Mouse (Mus musculus): Measurements from ENCODE around the gene Syt1. TPM values are rescaled to one million over a fixed set of nuclear protein-coding genes. Genes with fewer than 3 reads are reported as not detected.

The Syt1 gene
- polyA plus RNA-seq, 1 experiment from 2014 or later: 116 TPM

- 83% methylated on average over 1 of the region's 1 CpGs for WGBS
- Histone ChIP-seq H3K27ac (no peak overlapping the region), H3K36me3 (replicated peaks; ENCODE audit: control insufficient read depth, insufficient read depth) (no peaks in the 10 kb centered on the region), H3K4me2 (replicated peaks) (no peak overlapping the region), H3K4me3 (replicated peaks; ENCODE audit: low read length) (no peak overlapping the region), H3K4me1 (replicated peaks; ENCODE audit: control insufficient read depth, insufficient read depth, low read length) (no peaks in the 10 kb centered on the region), H3K9ac (no peak overlapping the region), H3K27me3 (ENCODE audit: control insufficient read depth, insufficient read depth, low read length) (no peaks in the 10 kb centered on the region), H3K9me3 (ENCODE audit: control insufficient read depth, low read length) (no peaks in the 10 kb centered on the region)
- no peak for DNase-seq (ENCODE audit: low spot score)
- no peak for ATAC-seq (ENCODE audit: low FRiP score)
Observed at GRCm38 (mm10) chr10:108804380-108804779, 206.4 kb downstream of the Syt1 start.

GRCm38 (mm10) chr10:108800776-108801175, 210.0 kb downstream of the Syt1 start:
- no peak overlapping the region for H3K27ac ChIP-seq
- H3K9ac ChIP-seq: no peak overlapping the region
- no peak overlapping the region for H3K4me2 ChIP-seq (replicated peaks)
- no peaks in the 10 kb centered on the region for H3K9me3 ChIP-seq (ENCODE audit: control insufficient read depth, low read length)
- DNase-seq (ENCODE audit: low spot score): no peak
- 74% methylated on average over 7 of the region's 7 CpGs for WGBS
- H3K4me1 ChIP-seq (replicated peaks; ENCODE audit: control insufficient read depth, insufficient read depth, low read length): no peaks in the 10 kb centered on the region
- no peaks in the 10 kb centered on the region for H3K27me3 ChIP-seq (ENCODE audit: control insufficient read depth, insufficient read depth, low read length)
- H3K4me3 ChIP-seq (replicated peaks; ENCODE audit: low read length): no peak overlapping the region
- no peaks in the 10 kb centered on the region for H3K36me3 ChIP-seq (replicated peaks; ENCODE audit: control insufficient read depth, insufficient read depth)
- no peak for ATAC-seq (ENCODE audit: low FRiP score)

GRCm38 (mm10) chr10:108798826-108799225, 212.0 kb downstream of the Syt1 start:
- no peak overlapping the region for H3K27ac ChIP-seq
- 73% methylated on average over 4 of the region's 4 CpGs for WGBS
- H3K4me3 ChIP-seq (replicated peaks; ENCODE audit: low read length): no peak overlapping the region
- no peaks in the 10 kb centered on the region for H3K27me3 ChIP-seq (ENCODE audit: control insufficient read depth, insufficient read depth, low read length)
- no peaks in the 10 kb centered on the region for H3K36me3 ChIP-seq (replicated peaks; ENCODE audit: control insufficient read depth, insufficient read depth)
- DNase-seq (ENCODE audit: low spot score): no peak
- no peak for ATAC-seq (ENCODE audit: low FRiP score)
- no peak overlapping the region for H3K4me2 ChIP-seq (replicated peaks)
- H3K9me3 ChIP-seq (ENCODE audit: control insufficient read depth, low read length): no peaks in the 10 kb centered on the region
- H3K9ac ChIP-seq: no peak overlapping the region
- H3K4me1 ChIP-seq (replicated peaks; ENCODE audit: control insufficient read depth, insufficient read depth, low read length): no peaks in the 10 kb centered on the region

- H3K27me3 ChIP-seq (ENCODE audit: control insufficient read depth, insufficient read depth, low read length): no peaks in the 10 kb centered on the region
- peak; percentile 31; the same call in 1 of the 2 replicates for ATAC-seq (ENCODE audit: low FRiP score)
- no peaks in the 10 kb centered on the region for H3K4me1 ChIP-seq (replicated peaks; ENCODE audit: control insufficient read depth, insufficient read depth, low read length)
- DNase-seq (ENCODE audit: low spot score): no peak
- no peak overlapping the region for H3K9ac ChIP-seq
- 73% methylated on average over 5 of the region's 5 CpGs for WGBS
- no peak overlapping the region for H3K4me3 ChIP-seq (replicated peaks; ENCODE audit: low read length)
- H3K9me3 ChIP-seq (ENCODE audit: control insufficient read depth, low read length): no peaks in the 10 kb centered on the region
- no peak overlapping the region for H3K4me2 ChIP-seq (replicated peaks)
- no peak overlapping the region for H3K27ac ChIP-seq
- no peaks in the 10 kb centered on the region for H3K36me3 ChIP-seq (replicated peaks; ENCODE audit: control insufficient read depth, insufficient read depth)
Observed at GRCm38 (mm10) chr10:108782817-108783216, 228.0 kb downstream of the Syt1 start.

- Histone ChIP-seq H3K27me3 (ENCODE audit: control insufficient read depth, insufficient read depth, low read length) (no peaks in the 10 kb centered on the region), H3K27ac (no peak overlapping the region), H3K4me2 (replicated peaks) (no peak overlapping the region), H3K9ac (no peak overlapping the region), H3K9me3 (ENCODE audit: control insufficient read depth, low read length) (no peaks in the 10 kb centered on the region), H3K36me3 (replicated peaks; ENCODE audit: control insufficient read depth, insufficient read depth) (no peaks in the 10 kb centered on the region), H3K4me3 (replicated peaks; ENCODE audit: low read length) (no peak overlapping the region), H3K4me1 (replicated peaks; ENCODE audit: control insufficient read depth, insufficient read depth, low read length) (peaks cover 10% of the 10 kb centered on the region)
- ATAC-seq (ENCODE audit: low FRiP score): no peak
- DNase-seq (ENCODE audit: low spot score): no peak
- WGBS: 78% methylated on average over 3 of the region's 3 CpGs
Observed at GRCm38 (mm10) chr10:108780614-108781013, 230.2 kb downstream of the Syt1 start.

- ATAC-seq (ENCODE audit: low FRiP score) (no peak), DNase-seq (ENCODE audit: low spot score) (peak; percentile 36)
- no peaks in the 10 kb centered on the region for H3K36me3 ChIP-seq (replicated peaks; ENCODE audit: control insufficient read depth, insufficient read depth)
- no peak overlapping the region for H3K4me3 ChIP-seq (replicated peaks; ENCODE audit: low read length)
- no peak overlapping the region for H3K9ac ChIP-seq
- 18% methylated on average over 8 of the region's 8 CpGs for WGBS
- peaks cover 10% of the 10 kb centered on the region for H3K4me1 ChIP-seq (replicated peaks; ENCODE audit: control insufficient read depth, insufficient read depth, low read length)
- no peak overlapping the region for H3K4me2 ChIP-seq (replicated peaks)
- H3K27me3 ChIP-seq (ENCODE audit: control insufficient read depth, insufficient read depth, low read length): no peaks in the 10 kb centered on the region
- H3K27ac ChIP-seq: peak overlapping the region; percentile 28
- H3K9me3 ChIP-seq (ENCODE audit: control insufficient read depth, low read length): no peaks in the 10 kb centered on the region
Observed at GRCm38 (mm10) chr10:108776735-108777134, 234.0 kb downstream of the Syt1 start.

DNA sequence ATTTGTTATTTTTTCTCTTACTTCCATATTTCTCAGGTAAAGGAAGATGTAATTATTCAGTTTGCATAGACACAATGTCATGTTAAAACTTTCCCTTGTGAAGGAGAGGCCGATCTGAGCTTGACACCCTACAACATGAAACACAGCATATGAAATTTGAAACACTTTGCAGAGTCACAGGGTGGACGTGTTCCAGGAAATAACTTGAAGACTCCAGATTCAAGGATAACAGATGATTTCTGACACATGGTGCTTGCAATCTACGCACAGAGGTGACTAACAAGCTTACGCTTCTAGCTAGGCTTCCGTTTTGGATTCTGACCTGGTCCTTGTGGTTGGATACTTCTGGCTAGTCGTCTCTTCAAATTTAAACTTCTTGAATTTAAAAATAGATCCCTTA, 239.7 kb downstream of the Syt1 start:
- 85% methylated on average over 6 of the region's 6 CpGs for WGBS
- no peak overlapping the region for H3K27ac ChIP-seq
- H3K27me3 ChIP-seq (ENCODE audit: control insufficient read depth, insufficient read depth, low read length): no peaks in the 10 kb centered on the region
- no peaks in the 10 kb centered on the region; the same call in 1 of the 2 replicates for H3K4me1 ChIP-seq (replicated peaks; ENCODE audit: control insufficient read depth, insufficient read depth, low read length)
- no peak overlapping the region for H3K9ac ChIP-seq
- no peak overlapping the region for H3K4me3 ChIP-seq (replicated peaks; ENCODE audit: low read length)
- H3K9me3 ChIP-seq (ENCODE audit: control insufficient read depth, low read length): no peaks in the 10 kb centered on the region
- DNase-seq (ENCODE audit: low spot score) (no peak), ATAC-seq (ENCODE audit: low FRiP score) (no peak)
- H3K4me2 ChIP-seq (replicated peaks): no peak overlapping the region
- H3K36me3 ChIP-seq (replicated peaks; ENCODE audit: control insufficient read depth, insufficient read depth): no peaks in the 10 kb centered on the region

- no peak; the same call in 1 of the 2 replicates for ATAC-seq (ENCODE audit: low FRiP score)
- H3K36me3 ChIP-seq (replicated peaks; ENCODE audit: control insufficient read depth, insufficient read depth): no peaks in the 10 kb centered on the region
- H3K9ac ChIP-seq: no peak overlapping the region
- H3K4me1 ChIP-seq (replicated peaks; ENCODE audit: control insufficient read depth, insufficient read depth, low read length): no peaks in the 10 kb centered on the region; the same call in 1 of the 2 replicates
- H3K4me2 ChIP-seq (replicated peaks): no peak overlapping the region
- no peak overlapping the region for H3K4me3 ChIP-seq (replicated peaks; ENCODE audit: low read length)
- H3K9me3 ChIP-seq (ENCODE audit: control insufficient read depth, low read length): no peaks in the 10 kb centered on the region
- H3K27ac ChIP-seq: no peak overlapping the region
- H3K27me3 ChIP-seq (ENCODE audit: control insufficient read depth, insufficient read depth, low read length): no peaks in the 10 kb centered on the region
- DNase-seq (ENCODE audit: low spot score): no peak
Observed at GRCm38 (mm10) chr10:108765564-108765963, 245.2 kb downstream of the Syt1 start.

- Histone ChIP-seq H3K36me3 (replicated peaks; ENCODE audit: control insufficient read depth, insufficient read depth) (no peaks in the 10 kb centered on the region), H3K9me3 (ENCODE audit: control insufficient read depth, low read length) (no peaks in the 10 kb centered on the region), H3K4me2 (replicated peaks) (no peak overlapping the region), H3K4me3 (replicated peaks; ENCODE audit: low read length) (no peak overlapping the region), H3K27ac (peak overlapping the region; percentile 36; the same call in 1 of the 2 replicates), H3K9ac (no peak overlapping the region), H3K4me1 (replicated peaks; ENCODE audit: control insufficient read depth, insufficient read depth, low read length) (no peaks in the 10 kb centered on the region; the same call in 1 of the 2 replicates), H3K27me3 (ENCODE audit: control insufficient read depth, insufficient read depth, low read length) (no peaks in the 10 kb centered on the region)
- DNase-seq (ENCODE audit: low spot score) (no peak), ATAC-seq (ENCODE audit: low FRiP score) (peak; percentile 57)
- WGBS: 66% methylated on average over 6 of the region's 6 CpGs
Observed at GRCm38 (mm10) chr10:108763722-108764121, 247.1 kb downstream of the Syt1 start.

- Histone ChIP-seq H3K9me3 (ENCODE audit: control insufficient read depth, low read length) (no peaks in the 10 kb centered on the region), H3K4me3 (replicated peaks; ENCODE audit: low read length) (no peak overlapping the region), H3K36me3 (replicated peaks; ENCODE audit: control insufficient read depth, insufficient read depth) (no peaks in the 10 kb centered on the region), H3K9ac (no peak overlapping the region), H3K27me3 (ENCODE audit: control insufficient read depth, insufficient read depth, low read length) (no peaks in the 10 kb centered on the region), H3K4me1 (replicated peaks; ENCODE audit: control insufficient read depth, insufficient read depth, low read length) (no peaks in the 10 kb centered on the region), H3K27ac (no peak overlapping the region), H3K4me2 (replicated peaks) (no peak overlapping the region)
- ATAC-seq (ENCODE audit: low FRiP score) (no peak), DNase-seq (ENCODE audit: low spot score) (no peak)
- WGBS: 81% methylated on average over 2 of the region's 2 CpGs
Observed at GRCm38 (mm10) chr10:108753304-108753703, 257.5 kb downstream of the Syt1 start.

All from hindbrain, embryonic 14.5 days (tissue).